Mouse (Mus musculus) lung, postnatal 25 days (tissue): Measurements from ENCODE around the gene Sh2b2.

Experiments
- DNase-seq: peaks from one replicate; pipeline ENCODE4 v3.0.0; 2022; ENCODE audit warnings: low spot score

Sh2b2 gene

DNA sequence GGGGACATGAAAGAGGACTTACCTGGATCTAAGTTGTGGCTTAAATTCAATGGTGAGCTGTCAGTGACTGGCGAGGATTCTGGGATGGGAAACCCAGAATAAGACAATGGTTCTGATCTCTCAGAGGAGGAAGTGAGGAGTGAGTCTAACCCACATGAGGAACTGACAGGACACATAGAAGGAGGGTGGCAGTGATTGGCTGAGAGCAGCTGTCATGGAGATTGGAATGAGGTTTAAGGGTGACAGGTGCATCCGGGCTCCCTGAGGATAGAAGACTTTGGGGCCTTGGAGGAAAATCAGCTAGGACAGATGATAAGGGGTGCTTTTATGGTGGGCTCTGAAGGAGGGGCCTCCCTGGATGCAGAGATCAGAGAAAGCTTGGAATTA, at the start of gene Sh2b2:
Gene Sh2b2 (minus strand): TSS at position 105 of the 387 bp plus-strand sequence.
- DNase-seq, result no peak

DNA sequence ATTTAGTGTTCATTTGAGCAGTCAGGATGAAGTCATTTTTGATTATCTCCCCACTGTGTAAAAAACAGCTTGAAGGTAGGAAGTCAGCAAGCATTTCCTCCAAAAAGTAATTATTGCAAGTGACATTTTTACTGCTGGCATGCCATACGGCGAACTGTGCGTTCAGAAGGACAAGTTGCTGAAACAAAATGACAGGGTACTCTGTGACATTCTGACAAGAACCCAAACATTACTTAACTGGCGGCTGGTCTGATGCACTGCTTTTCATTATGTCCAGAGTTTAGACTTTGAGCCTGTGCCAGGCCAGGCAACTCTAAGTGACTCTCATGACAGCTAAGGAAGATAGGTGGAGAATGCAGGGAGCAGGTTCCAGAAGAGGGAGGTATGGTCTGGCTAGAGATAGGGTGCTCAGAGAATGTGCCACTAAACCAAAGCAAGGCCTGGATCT, 46.6 kb upstream of the Sh2b2 start:
- no peak for DNase-seq

DNA sequence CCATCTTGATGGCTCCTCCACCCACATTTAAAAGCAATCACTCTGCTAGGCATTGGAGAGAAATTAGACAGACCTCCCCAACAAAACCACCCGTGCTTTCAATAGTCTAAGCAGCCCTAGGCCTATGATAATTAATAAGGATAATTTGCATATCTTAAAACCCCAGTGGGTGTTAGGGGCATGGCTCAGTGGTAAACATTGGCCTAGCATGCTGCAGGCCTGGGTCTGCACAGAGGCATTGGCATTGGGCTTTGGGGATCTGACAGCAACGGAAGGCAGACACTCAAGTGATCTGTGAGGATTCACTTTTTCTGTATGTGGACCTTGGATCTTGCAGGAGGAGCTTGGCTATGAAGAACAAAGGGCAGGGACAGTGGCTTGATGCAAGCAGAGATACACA, 46.0 kb upstream of the Sh2b2 start:
- DNase-seq, result no peak

DNA sequence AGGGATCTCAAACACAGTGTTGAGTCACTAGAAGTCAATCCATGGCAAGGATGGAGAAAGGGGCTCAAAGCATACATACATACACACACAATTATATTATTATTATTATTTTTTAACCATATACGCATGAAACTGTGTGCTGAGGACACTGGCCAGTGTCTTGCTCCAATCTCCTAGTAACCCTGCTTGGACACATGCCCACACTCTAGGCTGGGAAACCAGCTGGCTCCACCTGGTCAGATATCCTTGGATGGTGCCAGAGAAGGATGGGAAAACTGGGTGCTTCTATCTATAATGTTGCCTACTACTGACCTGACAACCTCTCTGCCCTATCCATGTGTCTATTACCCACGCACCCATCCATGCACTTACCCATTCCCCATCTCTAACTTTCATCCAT, 45.2 kb upstream of the Sh2b2 start:
- DNase-seq, result no peak

DNA sequence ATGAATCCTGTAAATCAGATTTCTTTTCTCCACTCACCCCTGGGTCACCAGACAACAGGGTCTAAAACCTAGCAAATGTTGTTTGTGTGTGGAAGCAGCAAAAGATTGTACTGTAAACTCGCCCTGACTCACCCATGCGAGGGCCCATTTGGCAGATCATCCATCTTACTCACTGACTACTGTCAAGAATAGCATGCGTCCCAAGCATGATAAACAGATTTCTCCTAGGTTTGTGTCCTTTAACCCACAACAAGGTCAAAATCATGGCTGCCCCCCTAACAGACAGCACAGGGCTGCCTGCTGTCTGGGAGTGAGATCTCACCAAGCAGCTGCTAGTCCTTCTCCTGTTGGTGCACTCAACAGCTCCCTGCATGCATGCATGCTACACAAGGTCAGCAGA, 43.4 kb upstream of the Sh2b2 start:
- DNase-seq, result no peak

DNA sequence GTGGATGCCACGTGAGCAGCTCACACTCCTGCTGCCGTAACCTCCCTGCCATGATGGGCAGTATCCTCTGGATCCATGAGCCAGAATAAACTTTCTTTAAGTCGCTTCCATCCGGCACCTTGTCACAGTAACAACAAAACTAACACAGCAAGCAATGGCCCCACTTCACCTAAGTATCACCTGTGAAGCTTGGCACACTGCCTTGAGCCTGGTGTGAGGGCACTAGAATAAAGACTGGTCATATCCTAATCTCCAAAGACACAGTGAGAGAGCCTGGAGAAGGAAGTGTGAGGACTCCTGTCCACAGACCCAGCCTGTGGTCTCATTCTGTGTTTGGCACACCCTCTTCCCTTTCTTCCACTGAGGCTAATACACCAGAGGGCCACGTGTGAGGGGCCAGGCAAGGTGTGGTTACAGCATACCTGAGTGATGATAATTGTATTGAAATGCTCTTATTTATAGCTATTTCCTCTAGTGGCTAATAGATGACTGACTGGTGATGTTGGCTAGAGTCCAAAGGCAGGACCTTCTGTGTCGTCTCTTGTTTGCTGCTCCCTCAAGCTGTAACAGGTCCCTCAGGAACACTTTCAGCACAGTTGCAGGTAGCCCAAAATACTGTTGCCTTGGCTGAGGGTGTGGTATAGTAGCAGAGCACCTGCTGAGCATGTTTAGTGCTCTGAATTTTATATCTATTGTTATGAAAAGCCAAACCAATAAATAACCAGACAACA, 42.2 kb upstream of the Sh2b2 start:
- DNase-seq, result peak; percentile 23

DNA sequence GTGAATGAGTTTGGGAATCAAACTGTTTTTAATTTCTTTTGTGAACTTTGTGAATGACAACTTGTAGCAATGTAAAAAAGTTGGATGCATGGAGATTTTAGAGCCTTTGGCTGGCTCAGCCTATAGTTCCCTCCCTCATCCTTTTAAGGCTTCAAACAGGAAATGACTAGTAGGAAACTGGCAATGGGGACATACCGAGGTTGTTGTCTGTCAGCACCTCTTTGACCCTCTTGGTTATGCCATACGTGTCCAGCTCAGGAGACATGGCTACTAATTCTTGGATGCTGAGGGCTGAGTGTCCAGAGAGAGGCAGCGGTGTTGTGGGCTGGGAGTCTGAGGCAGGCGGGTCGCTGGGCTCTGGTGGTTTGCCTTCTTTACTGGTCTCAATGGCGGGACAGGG, 40.2 kb upstream of the Sh2b2 start:
- no peak for DNase-seq

DNA sequence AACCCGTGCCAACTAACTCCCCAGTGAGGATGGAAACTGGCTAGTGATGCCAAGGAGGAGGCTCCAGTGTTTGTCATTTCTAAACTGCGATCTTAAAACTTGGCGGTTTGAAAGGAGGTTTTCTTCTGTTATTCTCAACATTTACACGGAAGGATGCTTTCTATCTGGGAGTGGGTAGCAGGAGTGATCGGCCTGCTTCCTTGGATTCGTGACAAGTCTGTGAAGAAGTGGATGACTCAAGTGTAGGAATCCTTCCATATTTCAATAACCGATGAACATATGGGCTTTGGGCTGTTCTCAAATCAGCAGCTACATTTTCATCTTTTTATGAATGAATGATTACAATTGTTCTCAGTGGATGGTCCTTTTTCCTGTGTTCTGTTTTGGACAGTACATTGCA, 38.8 kb upstream of the Sh2b2 start:
- no peak for DNase-seq

DNA sequence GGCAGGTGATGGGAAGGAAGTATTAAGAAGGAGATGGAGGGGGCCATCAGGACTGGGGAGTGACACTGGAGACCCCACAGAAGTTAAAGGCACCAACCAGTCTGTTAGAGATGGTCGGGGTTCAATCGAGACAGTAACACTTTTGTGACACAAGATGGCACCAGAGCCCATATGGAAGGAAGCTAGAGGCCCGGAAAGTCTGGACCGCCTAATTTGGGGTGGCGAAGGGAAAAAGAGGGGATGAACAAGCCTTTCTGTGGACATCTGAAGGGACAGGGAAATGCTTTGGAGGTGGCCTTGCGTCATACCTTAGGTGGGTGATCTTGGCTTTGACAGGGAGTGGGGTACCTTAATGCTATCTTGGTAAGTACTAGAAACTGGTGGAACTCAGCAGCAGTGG, 35.0 kb upstream of the Sh2b2 start:
- DNase-seq, result no peak

DNA sequence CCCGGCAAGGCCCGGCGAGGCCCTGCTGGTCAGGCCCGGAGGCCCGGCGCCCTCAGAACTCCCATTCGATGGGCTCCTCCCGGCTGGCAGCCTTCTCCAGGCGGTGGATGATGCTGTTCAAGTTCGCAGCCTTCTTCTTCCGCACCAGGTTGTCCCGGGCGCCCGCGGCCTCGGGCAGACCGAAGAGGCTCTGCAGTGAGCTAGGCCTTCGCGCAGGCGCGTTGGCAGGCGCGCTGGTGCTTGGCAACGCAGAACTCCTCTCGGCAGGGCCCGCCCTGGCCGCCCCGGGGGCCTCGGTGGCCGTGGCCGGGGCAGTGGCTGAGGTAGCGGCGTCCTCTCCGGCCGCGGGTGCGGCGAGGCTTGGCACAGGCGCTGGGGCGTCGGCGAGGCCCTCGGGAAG, 28.4 kb upstream of the Sh2b2 start:
- no peak for DNase-seq

DNA sequence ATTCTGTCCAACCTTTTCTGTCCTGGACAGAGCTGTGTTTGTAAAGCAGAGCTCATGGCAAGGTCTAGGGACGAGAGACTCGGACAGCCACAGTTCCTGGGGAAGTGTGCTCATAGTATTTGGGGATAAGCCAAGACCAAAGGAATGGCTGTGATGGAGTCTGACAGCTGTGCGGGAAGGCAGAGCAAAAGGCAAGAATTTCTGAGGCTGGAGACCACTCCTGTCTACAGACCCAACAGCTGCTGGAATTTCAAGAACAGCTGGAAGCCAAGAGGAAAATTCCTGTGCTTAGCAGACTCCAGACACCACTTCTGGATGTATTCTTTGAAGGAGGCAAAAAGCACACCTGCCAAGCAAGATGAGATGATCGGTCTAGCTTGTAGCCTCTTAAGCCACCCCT, 23.6 kb upstream of the Sh2b2 start:
- DNase-seq, result no peak

DNA sequence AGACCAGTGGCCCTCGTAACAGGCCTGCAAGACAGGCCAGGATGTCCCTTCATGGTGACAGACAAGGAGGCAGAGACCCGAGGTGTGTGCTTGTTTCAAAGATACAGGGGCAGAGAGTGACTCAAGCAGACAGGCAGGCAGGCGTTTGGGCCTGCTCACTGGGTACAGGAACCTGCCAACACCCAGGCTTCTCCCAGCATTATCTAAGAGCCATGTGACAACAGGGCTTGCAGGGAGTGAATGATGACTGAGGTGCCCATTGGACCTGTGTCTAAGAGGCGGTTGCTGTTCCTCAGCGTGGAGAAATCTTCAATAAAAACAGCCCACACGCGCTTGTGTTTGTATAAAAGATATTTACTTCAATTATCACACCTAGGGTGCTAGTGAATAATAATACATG, 19.7 kb upstream of the Sh2b2 start:
- DNase-seq, result no peak

DNA sequence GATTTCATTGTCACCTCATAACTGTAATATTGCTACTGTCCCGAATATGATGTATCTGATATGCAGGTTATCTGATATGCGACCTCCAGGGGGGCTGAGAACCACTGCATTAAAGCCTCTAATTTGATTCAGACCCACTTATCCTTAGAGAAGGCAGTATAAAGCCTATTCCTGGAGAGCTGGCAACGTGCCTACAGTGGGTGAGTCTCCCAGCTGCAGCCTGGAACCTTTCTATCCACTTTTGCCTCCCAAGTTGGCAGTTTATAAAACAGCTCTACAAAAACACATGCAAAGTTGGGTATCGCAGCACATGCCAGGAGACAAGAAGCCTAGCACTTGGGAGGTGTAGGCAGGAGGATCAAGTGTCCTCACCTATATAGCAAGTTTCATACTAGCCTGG, 17.0 kb upstream of the Sh2b2 start:
- DNase-seq, result no peak

DNA sequence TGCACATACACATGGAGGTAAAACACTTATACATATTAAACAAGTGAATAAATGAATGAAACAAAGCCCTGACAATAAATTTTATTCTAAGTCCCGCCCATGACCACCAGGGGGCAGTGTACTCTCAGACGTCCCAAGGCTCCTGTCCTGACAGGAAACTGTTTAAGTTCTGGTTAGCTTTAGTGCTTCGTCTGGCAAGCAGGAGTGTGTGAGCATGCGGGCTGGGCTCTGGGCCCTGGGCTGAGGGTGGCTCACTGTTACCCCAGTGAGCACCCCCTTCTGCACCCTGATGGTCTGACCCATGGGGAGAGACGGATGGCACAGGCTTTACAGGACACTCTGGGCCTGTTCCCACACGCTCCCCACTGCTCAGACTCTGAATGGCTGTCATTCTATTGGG, 12.6 kb upstream of the Sh2b2 start:
- DNase-seq, result peak; percentile 56

DNA sequence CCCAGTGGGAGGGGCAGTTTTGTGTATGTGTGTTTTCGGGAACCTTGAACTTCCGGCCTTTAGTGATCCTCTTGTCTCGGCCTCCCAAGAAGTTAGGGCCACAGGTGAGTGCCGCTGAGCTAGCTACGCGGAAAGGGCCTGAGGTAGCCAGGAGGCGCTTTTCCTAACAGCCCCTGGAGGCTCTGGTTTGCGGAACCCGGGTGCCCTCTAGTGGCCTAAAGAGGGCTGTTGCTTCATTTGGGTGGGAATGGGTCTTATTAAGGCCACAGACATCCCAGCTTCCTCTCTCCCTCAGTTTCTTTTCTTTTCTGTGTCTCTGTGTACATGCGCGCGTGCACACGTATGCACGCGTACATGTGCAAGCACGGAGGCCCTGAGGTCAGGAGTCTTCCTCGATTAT, 6.5 kb upstream of the Sh2b2 start:
- peak; percentile 80 for DNase-seq

DNA sequence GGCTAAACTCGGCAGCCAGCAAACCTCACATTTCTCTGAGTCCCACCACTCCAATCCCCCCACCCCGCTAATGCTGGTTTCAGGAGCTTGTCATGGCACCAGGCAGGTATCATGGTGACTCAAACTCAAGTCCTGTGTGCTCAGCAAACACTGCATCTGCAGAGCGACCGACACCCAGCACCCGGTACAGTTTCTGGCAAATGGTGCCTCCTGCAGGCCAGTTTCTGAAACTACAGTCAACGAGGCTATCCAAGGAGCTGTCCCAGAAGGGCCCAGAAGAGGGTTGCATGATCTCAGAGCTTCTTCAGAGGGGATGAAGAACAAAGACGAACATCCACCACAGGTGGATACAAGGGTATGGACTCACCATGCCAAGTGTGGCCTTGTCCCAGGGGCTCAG, 4.6 kb upstream of the Sh2b2 start:
- DNase-seq, result peak; percentile 35

DNA sequence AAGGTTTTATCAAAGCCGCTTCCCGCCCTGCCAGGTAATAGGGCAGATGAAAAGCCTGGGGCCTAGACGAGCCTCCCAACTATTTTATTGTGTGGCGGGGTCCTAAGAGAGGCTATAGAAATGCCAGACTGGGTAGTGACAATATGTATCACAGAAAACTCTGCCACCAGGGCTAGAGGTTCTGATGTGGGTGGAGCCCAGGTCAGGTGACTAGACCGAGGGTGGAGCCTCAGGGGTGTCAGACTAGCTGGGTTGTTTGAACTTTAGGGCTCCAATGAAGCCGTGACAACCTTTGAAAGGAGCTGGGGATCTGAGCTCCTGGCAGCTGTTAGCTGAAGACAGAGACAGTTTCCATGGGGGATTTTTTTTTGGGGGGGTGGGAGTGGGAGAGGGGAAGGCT, 2.1 kb upstream of the Sh2b2 start:
- DNase-seq, result no peak

DNA sequence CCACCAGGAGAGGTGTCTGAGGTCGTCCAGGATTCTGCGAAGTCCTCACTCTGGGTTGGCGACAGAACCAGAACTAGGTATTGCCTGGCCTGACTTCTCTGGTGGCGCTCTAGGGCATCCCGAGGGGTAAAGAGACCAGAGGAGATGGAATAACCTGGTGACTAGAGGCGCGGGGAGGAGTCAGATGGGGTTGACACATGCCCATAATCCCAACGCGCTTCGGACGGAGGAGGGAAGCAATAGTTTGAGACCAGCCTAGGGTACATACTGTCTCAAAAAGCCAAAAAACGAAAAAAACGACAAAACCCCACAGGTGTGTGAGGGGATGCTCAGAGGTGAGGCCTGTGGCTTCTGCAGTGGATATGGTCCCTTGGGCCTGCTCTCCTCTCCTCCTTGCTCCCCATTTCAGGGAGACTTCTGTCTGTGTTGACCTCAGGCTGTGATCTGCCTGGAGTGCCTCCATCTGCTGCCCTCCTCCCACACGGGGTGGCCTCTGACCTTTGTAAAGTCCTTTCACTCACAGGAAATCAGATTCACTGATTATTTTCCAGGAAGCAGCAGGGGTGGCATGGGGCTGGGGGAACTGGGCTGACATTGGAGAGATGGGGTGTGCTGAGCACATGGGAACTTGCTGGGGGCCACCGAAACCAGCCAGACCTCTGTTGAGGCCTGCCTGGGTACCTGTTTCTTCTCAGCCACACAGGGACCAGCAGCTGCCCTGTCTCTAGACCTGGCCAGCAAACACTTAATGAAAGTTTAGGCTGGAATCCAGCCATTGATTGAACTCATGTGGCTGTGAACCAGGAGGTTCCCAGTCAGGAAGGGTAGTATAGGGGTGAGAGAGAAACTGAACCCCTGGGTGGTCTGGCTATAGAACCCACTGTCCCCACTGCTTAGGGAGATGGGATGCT, 560 bp downstream of the Sh2b2 start:
- no peak for DNase-seq

DNA sequence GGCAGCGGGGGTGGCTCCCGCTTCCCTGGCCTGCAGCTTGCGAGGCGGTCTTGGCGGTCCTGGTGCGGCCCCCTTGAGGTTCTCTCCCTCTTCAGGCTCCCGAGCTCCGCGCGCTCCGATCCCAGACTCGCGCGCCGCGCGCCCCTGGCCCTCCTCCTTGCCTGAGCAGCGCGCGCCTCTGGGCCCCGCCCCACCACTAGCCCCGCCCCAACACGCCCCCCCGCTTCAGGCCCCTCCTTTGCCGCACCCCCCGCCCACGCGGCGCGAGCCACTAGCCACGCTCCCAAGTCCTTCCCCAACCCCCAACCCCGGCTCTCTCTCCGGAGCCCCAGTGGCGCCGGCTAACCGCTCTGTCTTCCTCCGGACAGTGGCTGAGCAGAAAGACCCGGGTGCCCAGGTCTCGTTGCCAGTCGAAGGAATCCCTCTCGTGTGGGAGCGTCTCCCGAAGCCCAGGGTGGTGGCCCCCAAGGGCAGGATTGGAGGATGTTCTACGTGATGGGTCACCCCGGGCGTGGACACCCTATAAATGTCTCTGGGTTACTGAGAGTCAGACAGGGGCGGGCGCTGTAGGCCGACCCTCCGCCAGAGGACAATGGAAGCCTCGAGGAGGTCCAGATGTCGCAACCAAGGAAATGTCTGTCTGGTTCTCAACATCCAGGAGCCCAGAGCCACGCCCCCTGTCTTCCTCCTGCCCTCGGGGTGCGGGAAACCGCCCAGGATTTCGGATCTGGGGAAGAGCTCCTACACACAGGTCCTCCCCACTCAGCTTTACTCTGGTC, 1.4 kb downstream of the Sh2b2 start:
- DNase-seq, result peak; percentile 63

DNA sequence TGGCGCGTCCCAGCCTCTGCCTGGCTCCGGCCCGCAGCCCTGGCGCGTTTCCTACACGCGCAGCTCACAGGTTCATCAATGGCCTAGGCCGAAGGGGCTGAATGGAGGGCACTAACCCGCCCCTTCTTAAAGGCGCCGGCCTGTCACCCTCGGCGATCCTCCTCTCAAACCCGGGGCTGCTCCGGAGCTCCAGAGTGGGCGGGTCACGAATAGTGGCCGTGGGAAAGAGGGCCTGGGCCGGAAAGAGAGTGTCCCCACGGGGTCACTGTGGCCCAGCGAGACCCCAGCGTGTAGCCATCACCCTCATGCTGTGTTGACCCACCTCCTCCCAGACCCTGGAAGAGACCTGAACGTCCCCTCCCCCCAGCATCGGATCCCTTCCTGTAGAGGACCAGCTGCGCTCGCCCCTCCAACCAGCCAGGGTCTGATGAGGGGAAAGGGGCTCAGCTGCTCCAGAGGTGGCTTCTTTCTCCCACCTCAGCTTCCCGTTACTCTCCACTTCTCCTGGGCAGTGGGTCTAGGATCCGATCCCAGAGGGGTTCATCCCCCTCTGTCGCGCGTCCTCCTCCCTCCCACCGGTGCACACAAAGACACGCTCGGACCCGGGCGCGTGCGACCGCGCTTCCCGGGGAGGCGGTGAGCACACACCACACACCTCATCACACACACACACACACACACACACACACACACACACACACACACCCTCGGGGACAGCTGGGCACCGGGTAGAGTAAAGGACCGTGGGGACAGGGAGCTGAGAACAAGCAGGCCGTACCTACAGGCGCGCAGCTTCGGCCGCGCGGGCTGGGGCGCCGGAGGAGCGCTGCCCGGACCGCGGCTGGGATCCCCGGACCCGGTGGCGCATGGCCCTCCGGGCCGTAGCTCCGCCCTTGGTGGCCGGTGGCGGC, 2.2 kb downstream of the Sh2b2 start:
- DNase-seq, result no peak

DNA sequence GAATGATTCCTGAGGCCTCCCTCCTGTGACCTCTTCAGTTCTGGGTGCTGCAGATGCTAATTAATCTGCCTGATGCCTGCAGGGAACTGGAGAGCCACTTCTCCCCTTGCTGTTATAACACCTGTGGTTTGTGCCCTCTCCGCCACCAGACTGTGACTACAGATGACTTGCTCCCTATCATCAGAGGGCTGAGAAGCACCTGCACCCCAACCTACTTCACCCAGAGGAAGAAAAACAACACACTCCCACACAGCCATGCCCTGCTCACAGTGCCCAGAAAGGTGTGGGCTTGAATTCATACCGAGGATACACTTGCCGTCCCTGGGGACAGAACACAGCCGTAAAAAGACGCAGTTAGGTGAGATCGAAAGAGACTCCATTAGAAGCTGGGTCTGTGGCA, 5.2 kb downstream of the Sh2b2 start:
- DNase-seq, result no peak

DNA sequence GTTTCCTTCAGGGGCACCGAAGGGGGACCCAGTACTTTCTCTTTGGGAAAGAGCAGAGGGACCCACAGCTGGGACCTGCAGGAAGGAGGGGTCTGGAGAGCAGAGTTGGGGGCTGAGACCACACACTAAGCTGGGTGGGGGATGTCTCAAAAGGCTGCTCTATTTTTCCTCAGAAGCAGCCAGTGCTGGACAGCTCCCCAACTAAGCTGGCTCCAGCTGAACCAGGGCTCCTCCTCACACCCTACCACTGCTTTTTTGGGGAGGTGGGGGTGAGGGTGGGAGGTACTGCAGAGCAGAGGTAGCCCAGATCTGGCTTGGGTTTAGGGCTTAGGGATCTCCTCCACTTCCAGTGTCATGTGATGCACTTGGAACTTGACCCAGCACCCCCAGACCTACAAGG, 6.0 kb downstream of the Sh2b2 start:
- DNase-seq, result no peak
